Mouse (Mus musculus) forebrain, postnatal 0 days (tissue): Measurements from ENCODE around the gene Lrrc29. TPM values are rescaled to one million over a fixed set of nuclear protein-coding genes. Genes with fewer than 3 reads are reported as not detected.

Source experiments
- ATAC-seq: fragments of 200-750 bp; cut with Nextera tagmentation; 2 replicates; pipeline ENCODE4 v1.8.0; 2017; ENCODE audit warnings: mild to moderate bottlenecking, moderate library complexity
- DNase-seq: peaks from one replicate; pipeline ENCODE4 v3.0.0-alpha.2; 2015
- H3K27ac ChIP-seq: fragments of 300-500 bp; sonication (generic); 2 replicates; pipeline ENCODE4 v1.5.1; 2014; ENCODE audit warnings: low read depth, mild to moderate bottlenecking, antibody characterized with exemption, low read length, moderate library complexity, mixed read lengths
- H3K27me3 ChIP-seq: fragments of 300-500 bp; sonication (generic); 2 replicates; pipeline ENCODE4 v1.6.1; 2014; ENCODE audit warnings: mild to moderate bottlenecking, low read length, mixed read lengths; ENCODE audit not compliant: insufficient read depth
- H3K36me3 ChIP-seq: fragments of 300-500 bp; sonication (generic); 2 replicates; pipeline ENCODE4 v1.6.1; 2014; ENCODE audit warnings: mild to moderate bottlenecking, moderate library complexity; ENCODE audit not compliant: insufficient read depth
- H3K4me1 ChIP-seq: fragments of 300-500 bp; sonication (generic); 2 replicates; pipeline ENCODE4 v1.6.1; 2014; ENCODE audit warnings: antibody characterized with exemption; ENCODE audit not compliant: insufficient read depth
- H3K4me2 ChIP-seq: fragments of 300-500 bp; sonication (generic); 2 replicates; pipeline ENCODE4 v1.6.1; 2014; ENCODE audit warnings: low read depth, mild to moderate bottlenecking, moderate library complexity
- H3K4me3 ChIP-seq: fragments of 300-500 bp; sonication (generic); 2 replicates; pipeline ENCODE4 v1.5.1; 2014; ENCODE audit warnings: low read depth, low read length, mixed read lengths
- H3K9ac ChIP-seq: fragments of 300-500 bp; sonication (generic); 2 replicates; pipeline ENCODE4 v1.6.1; 2014; ENCODE audit warnings: mild to moderate bottlenecking
- H3K9me3 ChIP-seq: fragments of 300-500 bp; sonication (generic); 2 replicates; pipeline ENCODE4 v1.6.1; 2016; ENCODE audit warnings: low read length
- CTCF ChIP-seq: sonication (generic); IDR thresholded peaks from 2 replicates; pipeline ENCODE4 v1.5.1; 2016; ENCODE audit warnings: antibody characterized with exemption, control low read depth, low read depth
- WGBS: fragments of 180-500 bp; shearing (Covaris S2); extraction: QIAGEN DNeasy Blood & Tissue Kit; methylation state at CpG from one replicate; pipeline ENCODE4 v1.1.7; 2014; 5-methylcytosine and 5-hydroxymethylcytosine counted together
- microRNA counts: library from miRNA; unstranded; fragments of <30 nt; microRNA quantifications from one replicate; lab custom pipeline; 2015
- microRNA-seq, 2 experiments: library from miRNA; unstranded; fragments of <30 nt; microRNA quantifications; one replicate each; pipeline ENCODE4; 2016
- polyA plus RNA-seq: library from polyadenylated mRNA; unstranded; fragments of >200 nt; fragmentation: Nextera tagmentation; extraction: Ambion mirVana; gene quantifications from 2 replicates; pipeline ENCODE4 v1.2.1, GENCODE M21; 2015
- total RNA-seq: library from RNA; depleted of rRNA; stranded (reverse); fragments of >200 nt; gene quantifications from 2 replicates; pipeline ENCODE4 v1.2.3, GENCODE M21; 2014; rRNA removed

Lrrc29 gene
- total and polyA plus RNA-seq, 2 experiments from 2014 or later = 2.1 to 3.0 TPM

GRCm38 (mm10) chr8:105266775-105267174 is 59.3 kb downstream of the Lrrc29 start:
- no peak for DNase-seq
- peaks cover 64% of the 10 kb centered on the region for H3K27me3 ChIP-seq
- no peak overlapping the region for H3K27ac ChIP-seq
- ATAC-seq = no peak
- 9% methylated on average over 13 of the region's 13 CpGs for WGBS
- peaks cover 4% of the 10 kb centered on the region; the same call in 1 of the 2 replicates for H3K4me1 ChIP-seq
- no peak overlapping the region for H3K4me2 ChIP-seq
- H3K9me3 ChIP-seq = no peaks in the 10 kb centered on the region
- no peak overlapping the region for H3K9ac ChIP-seq
- H3K36me3 ChIP-seq = no peaks in the 10 kb centered on the region
- H3K4me3 ChIP-seq = no peak overlapping the region
- no peak for TF ChIP-seq CTCF

DNA sequence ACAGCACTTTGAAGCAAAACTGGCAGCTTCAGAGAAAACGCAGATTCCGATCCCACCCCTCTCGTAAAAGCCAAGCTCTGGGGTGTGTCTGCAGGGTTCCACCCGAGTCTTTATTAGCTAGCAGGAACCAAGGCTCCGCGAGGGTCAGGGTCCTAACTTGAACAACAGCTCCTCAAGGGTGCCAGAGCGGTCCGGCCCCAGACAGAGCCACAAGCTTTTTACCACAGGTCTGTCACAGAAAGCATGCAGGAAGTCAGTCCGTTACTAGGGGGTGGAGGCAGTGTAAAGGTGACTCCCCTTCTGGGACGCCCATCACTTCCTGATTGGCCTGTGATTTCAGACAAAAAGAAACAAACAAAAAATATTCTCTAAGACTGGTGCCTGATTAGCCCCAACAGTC is 61.0 kb downstream of the Lrrc29 start:
- Histone ChIP-seq H3K4me3 (peak overlapping the region; percentile 61; the same call in 1 of the 2 replicates), H3K27ac (no peak overlapping the region), H3K4me2 (peak overlapping the region; percentile 63; the same call in 1 of the 2 replicates), H3K4me1 (peaks cover 4% of the 10 kb centered on the region; the same call in 1 of the 2 replicates), H3K27me3 (peaks cover 61% of the 10 kb centered on the region), H3K36me3 (no peaks in the 10 kb centered on the region), H3K9me3 (no peaks in the 10 kb centered on the region), H3K9ac (no peak overlapping the region)
- TF ChIP-seq CTCF = no peak
- no peak for DNase-seq
- WGBS = 16% methylated on average over 10 of the region's 10 CpGs
- no peak for ATAC-seq

DNA sequence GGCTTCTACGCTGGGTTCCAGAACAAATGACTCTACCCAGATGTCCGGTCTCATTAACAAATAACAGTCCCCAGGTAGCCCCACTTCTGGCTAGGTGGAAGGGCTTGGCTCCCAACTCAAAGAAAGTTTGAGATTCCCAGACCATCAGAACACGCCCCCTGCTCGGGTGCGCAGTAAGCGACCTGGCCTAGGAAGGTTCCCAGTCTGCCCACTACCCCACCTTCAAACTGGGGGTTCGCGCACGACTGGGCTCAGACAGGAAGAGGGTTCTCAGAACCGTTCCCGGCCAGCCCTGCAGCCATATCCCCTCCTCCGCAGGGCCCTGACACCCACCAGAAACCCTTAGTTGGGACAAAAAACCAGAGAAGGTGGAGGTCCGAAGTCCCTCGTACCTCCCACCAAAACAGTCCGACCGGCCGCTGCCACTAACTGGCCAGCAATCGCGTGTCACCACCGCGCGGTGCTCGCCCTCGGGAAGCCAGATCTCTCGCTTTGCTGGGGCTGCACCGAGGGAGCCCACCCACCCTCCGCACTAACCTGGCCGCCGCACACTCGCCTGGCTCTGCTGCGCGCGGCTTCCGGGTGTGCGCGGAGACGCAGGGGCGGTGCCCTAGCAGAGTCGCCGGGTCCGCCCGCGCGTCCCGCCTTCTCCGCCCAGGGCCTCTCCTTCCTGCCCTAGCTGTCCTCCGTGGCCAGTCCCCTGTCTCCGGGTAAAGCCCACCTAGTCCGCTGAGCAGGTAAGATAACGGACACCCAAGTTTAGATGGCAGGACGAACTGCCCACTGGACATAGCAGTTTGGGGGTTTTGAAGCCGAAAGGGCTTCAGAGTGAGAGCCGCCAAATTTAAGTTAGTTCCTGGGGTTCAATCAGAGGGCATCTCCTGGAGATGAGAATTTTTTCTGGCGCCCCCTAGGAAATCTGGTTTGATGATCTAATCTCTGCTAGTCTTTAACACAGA is 61.8 kb downstream of the Lrrc29 start, which contains the start of the genes Tradd and Fbxl8:
Tradd (minus strand) TSS at position 586 of the 959 bp plus-strand sequence.
Fbxl8 (plus strand) TSS at position 625 of the 959 bp plus-strand sequence.
- Histone ChIP-seq H3K4me2 (peak within 1 kb of the TSS; percentile 63), H3K27ac (no peak within 1 kb of the TSS), H3K4me1 (peaks cover under 1% of the 10 kb centered on the region; the same call in 1 of the 2 replicates), H3K4me3 (peak within 1 kb of the TSS; percentile 61), H3K9me3 (no peaks in the 10 kb centered on the region), H3K36me3 (no peaks in the 10 kb centered on the region), H3K27me3 (peaks cover 61% of the 10 kb centered on the region), H3K9ac (peak within 1 kb of the TSS; percentile 50)
- 0 out of 2 replicates have a peak, but pooled peaks have one; percentile 8 for ATAC-seq
- DNase-seq = no peak
- 0 out of 2 replicates have a peak, but pooled peaks have one; percentile 13 for TF ChIP-seq CTCF
- 2% methylated on average over 54 of the region's 54 CpGs for WGBS

DNA sequence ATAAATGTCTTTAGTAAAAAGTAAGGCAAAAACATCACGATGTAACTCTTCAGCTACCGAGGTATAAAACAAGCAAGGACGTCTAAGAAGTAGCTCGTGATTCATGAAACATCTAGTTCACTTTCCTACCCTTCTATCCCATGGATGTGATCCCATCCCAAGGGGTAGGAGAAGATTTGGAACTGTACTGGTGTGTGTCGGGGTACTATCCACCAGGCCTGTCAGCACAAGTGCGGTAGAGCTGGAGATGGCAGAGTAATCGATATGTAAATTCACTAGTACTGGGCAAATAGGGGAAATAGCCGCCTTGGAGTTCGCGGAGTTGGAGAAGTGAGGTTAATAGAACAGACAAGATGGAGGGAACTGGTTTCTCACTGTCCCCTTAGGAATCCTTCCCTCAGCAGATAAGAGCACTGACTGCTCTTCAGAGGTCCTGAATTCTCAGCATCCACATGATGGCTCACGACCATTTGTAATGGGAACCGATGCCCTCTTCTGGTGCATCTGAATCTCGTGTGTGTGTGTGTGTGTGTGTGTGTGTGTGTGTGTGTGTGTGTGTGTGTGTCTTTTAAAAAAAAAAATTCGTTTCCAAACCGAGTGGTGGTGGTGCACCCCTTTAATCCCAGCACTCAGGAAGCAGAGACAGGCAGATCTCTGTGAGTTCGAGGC is 62.7 kb downstream of the Lrrc29 start:
- Histone ChIP-seq H3K27me3 (peaks cover 64% of the 10 kb centered on the region), H3K27ac (no peak overlapping the region), H3K4me3 (no peak overlapping the region), H3K4me1 (no peaks in the 10 kb centered on the region), H3K9ac (no peak overlapping the region), H3K4me2 (no peak overlapping the region), H3K9me3 (no peaks in the 10 kb centered on the region), H3K36me3 (no peaks in the 10 kb centered on the region)
- DNase-seq = no peak
- no peak for ATAC-seq
- 42% methylated on average over 16 of the region's 16 CpGs for WGBS
- peak; percentile 34 for TF ChIP-seq CTCF

MicroRNA genes within 50 kb of the gene (microRNA counts, 519-probe panel; counts per million panel counts)
- 3,938 counts per million, percentile 44 among the panel's probes with 10 or more counts for microRNA mmu-miR-328 (lab: Ali Mortazavi, UCI)

Small RNA genes within 50 kb of the gene (microRNA-seq; reads per million reads assigned to microRNA genes)
- gene Gm27320 (0 reads per million in 2 experiments), gene Mir328 (524 to 717 reads per million in 2 experiments)

Other genes with a start within 250 kb of the Lrrc29 start
- gene Ces3b, start 242.5 kb downstream of the Lrrc29 start, total RNA-seq = not detected in 2 replicates
- not detected in 2 replicates for gene Ces3b, start 242.5 kb downstream of the Lrrc29 start, polyA plus RNA-seq
- 0.10 TPM in 1 of 2 replicates, not detected in the other for gene Ces4a, start 194.5 kb downstream of the Lrrc29 start, total RNA-seq
- 0.05 TPM in 1 of 2 replicates, not detected in the other for gene Ces4a, start 194.5 kb downstream of the Lrrc29 start, polyA plus RNA-seq
- 56.4 and 65.6 TPM in 2 replicates for gene Cbfb, start 155.6 kb downstream of the Lrrc29 start, total RNA-seq
- gene Cbfb, start 155.6 kb downstream of the Lrrc29 start, polyA plus RNA-seq = 23.5 and 29.9 TPM in 2 replicates
- gene D230025D16Rik, start 101.1 kb downstream of the Lrrc29 start, total RNA-seq = 37.1 and 40.7 TPM in 2 replicates
- 22.0 and 25.5 TPM in 2 replicates for gene D230025D16Rik, start 101.1 kb downstream of the Lrrc29 start, polyA plus RNA-seq
- gene B3gnt9, start 71.1 kb downstream of the Lrrc29 start, total RNA-seq = 8.4 and 11.4 TPM in 2 replicates
- 6.6 and 6.8 TPM in 2 replicates for gene B3gnt9, start 71.1 kb downstream of the Lrrc29 start, polyA plus RNA-seq
- 14.7 and 23.9 TPM in 2 replicates for gene Tradd, start 61.7 kb downstream of the Lrrc29 start, total RNA-seq
- 14.0 and 20.9 TPM in 2 replicates for gene Tradd, start 61.7 kb downstream of the Lrrc29 start, polyA plus RNA-seq
- gene Fbxl8, start 61.6 kb downstream of the Lrrc29 start, total RNA-seq = 0.38 and 1.4 TPM in 2 replicates
- 0.85 and 1.1 TPM in 2 replicates for gene Fbxl8, start 61.6 kb downstream of the Lrrc29 start, polyA plus RNA-seq
- 0.15 and 0.90 TPM in 2 replicates for gene Hsf4, start 56.5 kb downstream of the Lrrc29 start, total RNA-seq
- 0.30 and 0.44 TPM in 2 replicates for gene Hsf4, start 56.5 kb downstream of the Lrrc29 start, polyA plus RNA-seq
- gene Nol3, start 50.1 kb downstream of the Lrrc29 start, total RNA-seq = 1.5 and 1.7 TPM in 2 replicates
- gene Nol3, start 50.1 kb downstream of the Lrrc29 start, polyA plus RNA-seq = 3.0 and 4.3 TPM in 2 replicates
- 54.2 and 70.9 TPM in 2 replicates for gene 4931428F04Rik, start 36.4 kb downstream of the Lrrc29 start, total RNA-seq
- gene 4931428F04Rik, start 36.4 kb downstream of the Lrrc29 start, polyA plus RNA-seq = 124 and 146 TPM in 2 replicates
- 1.8 and 2.7 TPM in 2 replicates for gene Exoc3l, start 30.2 kb downstream of the Lrrc29 start, total RNA-seq
- 7.0 and 7.5 TPM in 2 replicates for gene Exoc3l, start 30.2 kb downstream of the Lrrc29 start, polyA plus RNA-seq
- 26.2 and 36.7 TPM in 2 replicates for gene E2f4, start 28.6 kb downstream of the Lrrc29 start, total RNA-seq
- 30.6 and 31.6 TPM in 2 replicates for gene E2f4, start 28.6 kb downstream of the Lrrc29 start, polyA plus RNA-seq
- 0.86 and 0.92 TPM in 2 replicates for gene Elmo3, start 20.7 kb downstream of the Lrrc29 start, total RNA-seq
- gene Elmo3, start 20.7 kb downstream of the Lrrc29 start, polyA plus RNA-seq = 0.54 and 1.1 TPM in 2 replicates
- 76.4 and 109 TPM in 2 replicates for gene Tmem208, start 76 bp upstream of the Lrrc29 start, total RNA-seq
- 126 and 140 TPM in 2 replicates for gene Tmem208, start 76 bp upstream of the Lrrc29 start, polyA plus RNA-seq
- 1.4 and 2.1 TPM in 2 replicates for gene Fhod1, start 21.7 kb upstream of the Lrrc29 start, total RNA-seq
- 0.15 and 0.30 TPM in 2 replicates for gene Fhod1, start 21.7 kb upstream of the Lrrc29 start, polyA plus RNA-seq
- gene Slc9a5, start 22.6 kb upstream of the Lrrc29 start, total RNA-seq = 17.5 and 17.8 TPM in 2 replicates
- gene Slc9a5, start 22.6 kb upstream of the Lrrc29 start, polyA plus RNA-seq = 5.6 and 7.2 TPM in 2 replicates
- gene Plekhg4, start 47.0 kb upstream of the Lrrc29 start, total RNA-seq = 4.2 and 4.5 TPM in 2 replicates
- 0.70 and 0.77 TPM in 2 replicates for gene Plekhg4, start 47.0 kb upstream of the Lrrc29 start, polyA plus RNA-seq
- 0.10 and 0.15 TPM in 2 replicates for gene Kctd19, start 87.2 kb upstream of the Lrrc29 start, total RNA-seq
- gene Kctd19, start 87.2 kb upstream of the Lrrc29 start, polyA plus RNA-seq = 0.16 and 0.19 TPM in 2 replicates
- gene Lrrc36, start 87.3 kb upstream of the Lrrc29 start, total RNA-seq = 1.7 and 1.8 TPM in 2 replicates
- 0.40 and 1.1 TPM in 2 replicates for gene Lrrc36, start 87.3 kb upstream of the Lrrc29 start, polyA plus RNA-seq
- 66.6 and 80.6 TPM in 2 replicates for gene Tppp3, start 145.2 kb upstream of the Lrrc29 start, total RNA-seq
- gene Tppp3, start 145.2 kb upstream of the Lrrc29 start, polyA plus RNA-seq = 74.6 and 106 TPM in 2 replicates
- gene Zdhhc1, start 170.6 kb upstream of the Lrrc29 start, total RNA-seq = 22.9 and 30.4 TPM in 2 replicates
- 16.2 and 22.7 TPM in 2 replicates for gene Zdhhc1, start 170.6 kb upstream of the Lrrc29 start, polyA plus RNA-seq
- 0.38 and 0.52 TPM in 2 replicates for gene Hsd11b2, start 192.5 kb upstream of the Lrrc29 start, total RNA-seq
- 1.3 and 2.6 TPM in 2 replicates for gene Hsd11b2, start 192.5 kb upstream of the Lrrc29 start, polyA plus RNA-seq
- 179 TPM in 2 replicates for gene Atp6v0d1, start 239.8 kb upstream of the Lrrc29 start, total RNA-seq
- 251 and 275 TPM in 2 replicates for gene Atp6v0d1, start 239.8 kb upstream of the Lrrc29 start, polyA plus RNA-seq